Mouse (Mus musculus): ENCODE results near the gene Hspbap1.

- TF ChIP-seq CTCF (IDR thresholded peaks at IDR 0.05; ENCODE audit: insufficient read depth, low read depth, low read length) (no peak), POLR2A (IDR thresholded peaks at IDR 0.05; ENCODE audit: insufficient read depth, low read depth, low read length) (no peak)
Observed at GRCm38 (mm10) chr16:35832926-35833325, 62.8 kb downstream of the Hspbap1 start.

Data from olfactory bulb, adult 2 months (tissue).